Mouse (Mus musculus): ENCODE results near the gene Lhfpl2.

Lhfpl2 gene

GRCm38 (mm10) chr13:94174577-94175279, 117.1 kb downstream of the Lhfpl2 start:
- no peak for DNase-seq (ENCODE audit: low read depth, low spot score)

GRCm38 (mm10) chr13:94175379-94176050, 117.9 kb downstream of the Lhfpl2 start:
- DNase-seq (ENCODE audit: low read depth, low spot score), result no peak

- DNase-seq (ENCODE audit: low read depth, low spot score), result no peak
These were observed 119.6 kb downstream of the Lhfpl2 start for GRCm38 (mm10) chr13:94177148-94177547.

- no peak for DNase-seq (ENCODE audit: low read depth, low spot score)
These were observed 120.9 kb downstream of the Lhfpl2 start for GRCm38 (mm10) chr13:94178401-94179040.

- no peak for DNase-seq (ENCODE audit: low read depth, low spot score)
These were observed 123.2 kb downstream of the Lhfpl2 start for GRCm38 (mm10) chr13:94180477-94181420.

- no peak for DNase-seq (ENCODE audit: low read depth, low spot score)
These were observed 124.4 kb downstream of the Lhfpl2 start for GRCm38 (mm10) chr13:94182026-94182425.

- no peak for DNase-seq (ENCODE audit: low read depth, low spot score)
These were observed 125.9 kb downstream of the Lhfpl2 start for GRCm38 (mm10) chr13:94183372-94184021.

- no peak for DNase-seq (ENCODE audit: low read depth, low spot score)
These were observed 127.3 kb downstream of the Lhfpl2 start for GRCm38 (mm10) chr13:94184726-94185456.

- no peak for DNase-seq (ENCODE audit: low read depth, low spot score)
These were observed 128.0 kb downstream of the Lhfpl2 start for GRCm38 (mm10) chr13:94185631-94186030.

GRCm38 (mm10) chr13:94188200-94189086, 130.8 kb downstream of the Lhfpl2 start:
- no peak for DNase-seq (ENCODE audit: low read depth, low spot score)

GRCm38 (mm10) chr13:94190386-94190785, 132.8 kb downstream of the Lhfpl2 start:
- DNase-seq (ENCODE audit: low read depth, low spot score), result no peak

- no peak for DNase-seq (ENCODE audit: low read depth, low spot score)
These were observed 135.6 kb downstream of the Lhfpl2 start for GRCm38 (mm10) chr13:94193227-94193626.

- no peak for DNase-seq (ENCODE audit: low read depth, low spot score)
These were observed 141.0 kb downstream of the Lhfpl2 start for GRCm38 (mm10) chr13:94198616-94199015.

- DNase-seq (ENCODE audit: low read depth, low spot score), result no peak
These were observed 142.2 kb downstream of the Lhfpl2 start for GRCm38 (mm10) chr13:94199829-94200228.

- peak; percentile 34 for DNase-seq (ENCODE audit: low read depth, low spot score)
These were observed 147.6 kb downstream of the Lhfpl2 start for GRCm38 (mm10) chr13:94205234-94205633.

- DNase-seq (ENCODE audit: low read depth, low spot score), result no peak
These were observed 150.4 kb downstream of the Lhfpl2 start for GRCm38 (mm10) chr13:94207973-94208372.

GRCm38 (mm10) chr13:94208892-94209291, 151.3 kb downstream of the Lhfpl2 start:
- no peak for DNase-seq (ENCODE audit: low read depth, low spot score)

- no peak for DNase-seq (ENCODE audit: low read depth, low spot score)
These were observed 153.9 kb downstream of the Lhfpl2 start for GRCm38 (mm10) chr13:94211236-94212119.
